Mouse (Mus musculus) adipocyte (in vitro differentiated cells): ENCODE data around the gene Gm20683.

ENCODE experiments used
- DNase-seq: peaks from one replicate; pipeline ENCODE4 v3.0.0-alpha.2; 2016; ENCODE audit warnings: low spot score

Gene Gm20683

DNA sequence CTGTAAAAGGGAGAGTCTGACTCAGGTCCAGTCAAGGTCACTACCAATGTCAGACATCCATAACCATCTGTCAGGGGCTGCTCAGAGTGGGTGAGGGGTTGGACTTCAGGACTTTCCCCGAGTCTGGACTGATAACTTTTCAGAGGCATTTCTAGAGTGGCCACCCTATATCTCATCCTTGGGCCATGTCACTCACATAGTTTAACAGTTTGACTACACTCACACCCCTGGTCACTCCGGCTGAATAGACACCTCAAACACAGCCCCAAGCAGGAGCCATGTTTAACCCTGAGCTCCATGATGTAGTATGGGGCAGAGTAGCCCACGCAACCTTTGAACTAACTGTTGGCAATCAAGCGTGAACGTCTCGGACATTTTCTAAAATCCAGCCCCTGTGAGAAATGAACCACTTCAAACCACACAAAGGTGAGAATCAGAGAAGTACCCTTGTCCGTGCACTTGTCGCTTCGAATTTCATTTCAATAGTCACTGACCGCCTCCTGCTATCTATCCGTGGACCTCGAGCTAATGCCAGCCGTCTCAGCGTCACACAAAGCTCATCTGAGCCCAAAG is 32.7 kb upstream of the Gm20683 start:
- no peak for DNase-seq

DNA sequence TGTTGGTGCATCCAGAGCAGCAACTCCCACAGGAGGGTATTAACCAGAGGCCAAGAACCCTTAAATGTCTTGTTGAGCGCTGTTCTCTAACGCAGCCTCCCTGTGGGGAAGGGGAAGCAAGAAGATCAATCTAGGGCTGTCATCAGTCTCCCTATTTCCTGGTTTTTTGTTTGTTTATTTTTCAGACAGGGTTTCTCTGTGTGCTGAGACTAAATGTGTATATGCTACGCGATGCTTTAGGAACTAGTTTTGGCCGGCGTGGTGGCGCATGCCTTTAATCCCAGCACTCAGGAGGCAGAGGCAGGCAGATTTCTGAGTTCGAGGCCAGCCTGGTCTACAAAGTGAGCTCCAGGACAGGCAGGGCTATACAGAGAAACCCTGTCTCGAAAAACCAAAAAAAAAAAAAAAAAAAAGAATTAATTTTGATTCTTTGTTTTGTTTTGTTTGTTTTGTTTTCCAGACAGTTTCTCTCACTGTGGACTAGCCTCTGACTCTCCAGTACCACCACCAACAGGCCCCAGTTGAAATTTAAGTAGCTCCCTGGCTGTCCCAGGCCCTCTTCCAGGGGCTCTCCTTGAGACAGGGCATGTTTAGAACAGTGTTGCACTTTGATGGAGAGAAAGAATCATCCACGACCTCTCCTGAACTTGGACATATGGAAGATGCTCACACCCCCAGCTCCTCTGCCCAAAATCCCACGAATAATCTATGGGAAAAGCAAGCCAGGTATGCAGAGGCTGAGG is 32.0 kb upstream of the Gm20683 start:
- no peak for DNase-seq

DNA sequence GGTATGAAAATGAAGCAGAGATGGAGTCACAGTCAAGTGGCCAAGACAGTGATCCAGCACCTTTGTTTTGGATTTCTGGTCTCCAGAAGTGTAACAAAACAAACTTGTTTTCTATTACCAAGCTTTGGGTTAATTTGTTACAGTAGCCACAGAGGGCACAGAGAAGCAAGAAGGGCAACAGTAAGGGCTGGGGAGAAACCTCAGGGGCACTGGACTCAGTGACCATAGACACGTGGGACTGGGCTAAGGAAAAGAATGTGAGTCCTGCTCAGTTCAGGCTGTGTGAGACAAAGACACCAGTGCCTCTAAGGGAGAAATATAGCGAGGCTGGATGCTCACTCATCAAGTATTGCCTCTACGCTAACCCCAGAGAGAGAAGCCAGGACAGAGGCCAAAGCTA is 31.1 kb upstream of the Gm20683 start:
- DNase-seq = no peak

DNA sequence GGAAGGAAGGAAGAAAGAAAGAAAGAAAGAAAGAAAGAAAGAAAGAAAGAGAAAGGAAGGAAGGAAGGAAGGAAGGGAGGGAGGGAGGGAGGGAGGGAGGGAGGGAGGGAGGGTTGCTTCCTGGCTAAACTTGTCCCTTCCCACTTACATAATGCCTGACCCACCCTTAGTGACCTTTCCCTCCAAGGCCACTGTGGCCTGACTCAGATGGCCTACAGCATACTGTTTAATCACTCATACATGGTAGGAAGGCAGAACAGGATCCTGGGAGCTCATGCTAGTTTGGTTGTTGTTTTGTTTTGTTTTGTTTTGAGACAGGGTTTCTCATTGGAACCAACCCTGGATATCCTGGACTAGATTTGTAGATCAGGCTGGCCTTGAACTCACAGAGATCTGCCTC is 30.0 kb upstream of the Gm20683 start:
- DNase-seq = peak; percentile 59

DNA sequence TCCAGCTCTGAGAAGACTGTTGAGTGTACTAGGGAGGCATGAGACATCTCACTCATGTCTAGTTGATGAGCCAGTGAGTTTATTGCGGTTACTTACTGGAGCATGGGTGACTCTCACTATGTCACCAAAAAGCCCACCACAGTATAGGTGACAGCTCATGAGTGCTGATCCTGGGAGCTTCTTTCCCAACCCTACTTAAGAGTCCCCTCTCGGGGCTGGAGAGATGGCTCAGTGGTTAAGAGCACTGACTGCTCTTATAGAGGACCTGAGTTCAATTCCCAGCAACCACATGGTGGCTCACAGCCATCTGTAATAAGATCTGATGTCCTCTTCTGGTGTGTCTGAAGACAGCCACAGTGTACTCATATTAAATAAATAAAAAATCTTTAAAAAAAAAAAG is 28.4 kb upstream of the Gm20683 start:
- no peak for DNase-seq

DNA sequence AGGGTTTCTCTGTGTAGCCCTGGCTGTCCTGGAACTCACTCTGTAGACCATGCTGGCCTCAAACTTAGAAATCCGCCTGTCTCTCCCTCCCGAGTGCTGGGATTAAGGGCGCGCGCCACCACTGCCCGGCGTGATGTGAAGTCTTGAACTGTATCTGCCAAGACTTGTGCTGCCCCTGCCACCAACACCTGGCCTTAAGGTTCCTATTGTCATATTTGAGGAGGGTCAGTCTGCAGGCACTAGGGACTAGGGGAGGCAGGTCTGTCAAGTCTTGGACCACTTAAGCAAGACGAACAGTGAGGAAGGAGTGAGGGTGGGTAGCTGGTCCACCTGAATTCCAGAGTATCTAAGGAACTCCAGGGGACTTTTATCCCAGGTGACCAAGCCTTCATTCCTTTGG is 27.9 kb upstream of the Gm20683 start:
- no peak for DNase-seq

DNA sequence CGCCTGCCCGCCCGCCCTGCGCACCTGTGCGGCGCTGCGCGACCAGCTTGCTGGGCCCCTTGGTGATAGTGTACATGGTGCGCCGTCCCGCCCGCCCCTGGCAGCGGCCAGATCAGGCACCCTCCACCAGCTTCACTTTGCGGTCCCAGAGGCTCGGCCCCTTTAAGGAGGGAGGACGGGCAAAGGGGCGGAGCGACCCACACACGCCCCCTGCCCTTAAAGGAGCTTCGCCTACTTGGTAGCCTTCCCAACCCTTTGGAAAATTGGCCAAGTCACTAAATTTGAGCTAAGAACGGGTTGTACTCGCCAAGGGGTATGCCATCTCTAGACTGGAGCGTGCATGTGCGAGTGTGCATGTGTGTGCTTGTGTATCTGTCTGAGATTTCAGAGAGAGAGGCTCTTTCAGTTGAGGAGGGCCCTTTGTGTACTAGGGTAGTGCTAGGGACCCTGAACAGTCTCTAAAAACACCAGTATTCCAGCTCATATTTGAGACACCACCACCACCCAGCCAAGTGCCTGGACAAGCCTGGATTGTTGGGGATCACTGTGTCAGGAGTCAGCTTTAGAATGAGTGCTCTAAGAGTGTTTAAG is 27.1 kb upstream of the Gm20683 start, which contains the start of gene Mcrip2:
Mcrip2 (minus strand) TSS at position 164 of the 591 bp plus-strand sequence.
- DNase-seq = peak; percentile 98

DNA sequence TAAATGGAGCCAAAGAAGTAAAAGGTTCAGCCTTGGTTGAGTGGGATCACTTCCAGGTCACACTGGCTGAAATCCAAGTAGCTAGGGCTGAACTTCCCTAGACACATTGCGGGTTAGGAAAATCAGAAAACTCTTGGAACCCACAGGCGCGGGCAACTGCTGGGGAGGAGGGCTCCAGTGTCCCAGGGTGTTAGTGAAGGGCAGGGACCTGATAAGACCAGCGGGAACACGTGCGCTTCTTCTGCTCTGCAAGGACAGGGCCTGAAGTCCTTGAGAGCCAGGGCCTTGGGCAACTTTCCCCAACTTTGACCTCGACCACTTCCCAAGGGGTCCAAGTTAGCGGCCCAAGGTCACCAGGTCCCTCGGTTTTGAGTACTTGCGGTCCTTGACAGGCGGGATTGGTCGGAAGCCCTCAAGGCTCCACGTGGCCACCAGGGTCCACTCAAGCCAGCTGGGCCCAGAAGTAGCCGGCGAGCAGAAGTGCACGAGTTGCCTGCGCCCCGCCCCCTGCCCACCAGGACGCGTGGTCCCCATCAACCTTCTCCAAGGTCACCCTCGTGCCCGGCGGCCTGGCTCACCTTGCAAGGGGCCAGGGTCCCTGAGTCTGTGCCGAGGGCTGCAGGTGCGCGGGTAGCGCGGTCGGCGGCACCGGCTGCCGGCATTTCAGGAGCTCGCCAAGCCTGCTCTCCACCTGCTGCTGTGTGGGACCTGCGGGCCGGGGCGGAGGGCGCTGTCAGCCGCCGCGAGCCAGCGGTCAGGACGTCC is 26.5 kb upstream of the Gm20683 start:
- peak; percentile 95 for DNase-seq

DNA sequence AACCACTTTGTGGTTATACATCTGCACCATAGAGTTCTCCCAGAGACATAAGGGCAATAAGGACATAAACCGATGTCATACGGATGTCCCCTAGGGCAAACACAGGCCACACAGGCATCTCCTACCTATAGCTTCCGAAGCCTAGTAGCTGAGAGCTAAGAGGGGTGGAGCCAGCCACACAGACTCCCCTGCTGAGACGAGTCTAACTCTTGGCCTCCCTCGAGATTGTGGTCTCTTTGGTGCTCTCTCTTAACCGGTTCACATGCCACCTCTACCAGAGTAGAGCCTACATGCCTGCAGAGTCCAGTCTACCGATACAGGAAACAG is 25.9 kb upstream of the Gm20683 start:
- no peak for DNase-seq

DNA sequence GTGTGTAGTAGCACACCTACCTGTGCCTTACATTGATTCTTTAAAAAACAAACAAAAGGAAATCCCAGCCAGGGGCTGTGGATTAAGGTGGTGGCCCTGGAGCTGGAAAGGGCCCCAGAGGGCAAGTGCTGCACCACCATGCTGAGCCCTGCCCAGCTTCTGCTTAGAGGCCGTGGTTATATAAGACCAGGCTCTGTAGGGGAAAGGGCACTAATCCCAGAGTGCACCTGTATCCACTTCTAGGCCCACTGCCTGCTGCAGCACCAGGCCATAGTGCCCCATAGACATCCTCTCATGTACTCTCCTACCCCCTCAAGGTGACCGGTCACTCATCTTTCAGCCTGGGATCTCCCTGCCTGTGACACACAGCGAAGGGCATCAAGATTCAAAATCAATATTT is 24.6 kb upstream of the Gm20683 start:
- DNase-seq = peak; percentile 48

DNA sequence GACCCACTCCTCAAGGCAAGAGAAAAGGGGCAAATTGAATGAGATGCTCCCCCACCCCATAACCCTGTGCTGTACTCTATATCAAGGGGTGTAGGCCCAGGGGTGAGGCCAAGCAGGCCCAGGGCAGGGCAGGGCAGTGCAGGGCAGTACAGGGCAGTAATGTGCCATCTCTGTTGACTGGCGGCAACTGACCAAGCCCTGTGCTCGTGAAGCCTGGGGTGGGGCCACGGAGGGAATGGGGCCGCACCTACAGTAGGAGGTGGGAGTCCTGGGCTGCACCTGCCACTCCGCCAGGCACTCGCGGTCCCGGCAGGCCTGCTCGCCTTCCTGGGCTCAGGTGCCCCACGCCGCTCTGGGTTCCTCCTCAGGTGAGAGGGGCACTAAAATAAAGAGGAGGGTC is 23.7 kb upstream of the Gm20683 start:
- DNase-seq = no peak

DNA sequence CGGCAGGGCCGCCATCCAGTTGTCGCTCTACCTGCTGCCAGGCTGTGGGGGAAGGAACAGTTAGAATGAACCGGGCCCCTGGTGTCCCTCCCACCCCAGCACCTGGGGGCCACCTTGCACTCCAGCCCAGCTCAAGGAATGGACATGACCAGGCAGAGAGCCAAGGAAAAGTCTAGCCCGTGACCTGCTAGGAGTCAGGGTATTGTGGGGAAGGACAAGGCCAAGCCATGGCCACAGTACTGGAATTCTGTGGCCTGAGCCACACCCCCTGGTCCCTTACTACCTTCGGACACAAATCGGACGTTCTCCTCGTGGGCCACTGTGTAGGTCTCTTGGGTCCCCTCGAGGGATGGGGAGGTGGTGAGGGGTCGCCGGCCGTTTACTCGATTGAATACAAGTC is 22.7 kb upstream of the Gm20683 start:
- DNase-seq = no peak

DNA sequence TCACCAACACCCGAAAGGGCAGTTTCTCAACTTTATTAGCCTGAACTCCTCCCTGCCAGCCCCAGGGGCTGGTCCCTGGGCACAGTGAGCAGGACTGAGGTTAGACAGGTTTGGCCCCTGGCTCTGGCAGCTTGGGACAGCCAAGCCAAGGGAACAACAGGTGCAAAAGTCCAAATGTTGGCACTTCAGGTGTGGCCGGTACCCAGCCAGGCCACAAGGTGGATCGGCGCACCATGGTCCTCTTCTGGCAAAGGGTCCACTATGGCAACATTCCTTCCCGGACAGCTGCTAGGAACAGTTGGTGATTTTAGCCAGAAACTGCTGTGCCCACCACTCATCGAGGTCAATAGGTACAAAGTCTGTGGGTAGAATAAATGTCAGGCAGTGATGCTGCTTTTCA is 22.1 kb upstream of the Gm20683 start:
- no peak for DNase-seq

DNA sequence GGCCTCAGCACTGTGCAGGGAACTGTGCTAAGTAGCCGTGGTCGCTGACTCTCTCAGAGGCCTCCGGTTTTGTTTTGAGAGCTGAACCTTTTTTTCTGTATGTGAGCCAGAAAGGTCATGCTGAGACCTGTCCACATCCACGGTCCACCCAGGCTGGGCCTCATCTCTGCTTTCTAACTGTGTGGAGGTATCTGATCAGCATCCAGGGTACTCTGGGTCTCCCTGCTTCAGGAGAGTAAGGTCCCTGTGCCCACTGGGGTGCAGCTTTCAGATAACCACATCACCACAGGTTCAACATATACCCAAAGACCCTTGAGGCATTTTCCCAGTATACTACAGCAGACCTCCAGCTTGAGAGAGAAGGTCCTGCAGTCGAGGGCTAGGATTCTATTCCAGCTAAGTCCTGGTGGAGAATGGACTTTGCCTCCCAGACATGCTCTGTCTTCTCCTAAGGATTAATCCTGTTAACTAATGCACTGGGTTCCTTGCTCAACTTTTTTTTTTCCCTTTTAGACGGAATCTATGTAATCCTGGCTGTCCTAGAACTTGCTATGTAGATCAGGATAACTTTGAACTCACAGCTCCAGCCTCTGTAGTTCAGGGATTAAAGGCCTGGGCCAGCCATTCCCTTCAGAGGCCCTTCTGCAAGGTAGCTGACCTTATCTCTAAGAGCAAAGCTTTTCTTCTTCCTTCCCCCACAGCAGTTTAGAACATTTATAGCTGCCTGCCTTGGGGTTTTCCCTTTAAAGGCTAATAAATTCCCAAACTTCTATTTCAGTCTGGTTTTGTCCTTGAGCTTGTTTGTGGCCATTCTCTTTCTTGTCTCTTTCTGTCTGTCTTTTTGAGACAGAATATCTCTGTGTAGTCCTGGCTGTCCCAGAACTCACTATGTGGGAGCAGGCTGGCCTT is 20.4 kb upstream of the Gm20683 start:
- DNase-seq = no peak

DNA sequence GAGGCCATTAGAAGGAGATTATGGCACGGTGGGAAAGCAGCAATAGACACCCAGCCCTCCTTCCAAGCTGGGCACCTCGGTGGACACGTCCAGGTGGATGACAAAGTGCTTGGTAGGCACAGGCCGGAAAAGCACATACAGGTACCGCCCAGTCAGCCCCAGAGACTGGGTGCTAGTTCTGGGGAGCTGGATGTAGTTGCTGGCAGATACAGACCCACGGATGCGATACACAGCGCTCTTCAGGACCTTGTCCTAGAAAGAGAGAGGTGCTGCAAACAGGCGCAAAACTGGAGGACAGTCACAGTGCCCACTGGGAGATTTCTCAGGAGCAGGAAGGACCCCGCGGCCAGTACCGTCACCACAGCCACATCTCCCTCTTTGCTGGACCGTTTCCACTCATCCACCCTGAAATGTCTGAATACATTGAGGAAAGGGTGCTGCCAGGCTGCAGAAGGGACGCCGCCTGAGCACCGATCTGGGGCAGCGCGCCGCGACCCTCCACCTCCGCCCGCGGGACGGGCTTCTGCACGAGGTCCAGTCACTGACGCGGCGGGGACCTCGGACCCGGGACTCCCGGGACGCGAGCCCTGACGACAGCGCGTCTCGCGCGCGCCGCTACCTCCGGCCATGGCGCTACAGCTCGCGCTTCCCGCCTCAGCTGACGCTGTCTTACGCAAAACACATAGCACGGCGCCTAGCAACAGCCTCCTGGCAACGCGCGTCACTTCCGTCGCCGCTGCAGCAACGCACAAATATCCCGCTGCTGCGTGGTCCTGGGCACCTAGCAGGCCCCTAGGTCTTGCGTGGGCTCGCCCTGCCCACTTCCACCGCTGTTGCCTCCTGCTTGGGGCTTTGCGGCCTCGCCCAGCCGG is 19.5 kb upstream of the Gm20683 start, which contains the start of gene Wdr90:
Wdr90 (minus strand) TSS at position 670 of the 872 bp plus-strand sequence.
- peak; percentile 87 for DNase-seq

DNA sequence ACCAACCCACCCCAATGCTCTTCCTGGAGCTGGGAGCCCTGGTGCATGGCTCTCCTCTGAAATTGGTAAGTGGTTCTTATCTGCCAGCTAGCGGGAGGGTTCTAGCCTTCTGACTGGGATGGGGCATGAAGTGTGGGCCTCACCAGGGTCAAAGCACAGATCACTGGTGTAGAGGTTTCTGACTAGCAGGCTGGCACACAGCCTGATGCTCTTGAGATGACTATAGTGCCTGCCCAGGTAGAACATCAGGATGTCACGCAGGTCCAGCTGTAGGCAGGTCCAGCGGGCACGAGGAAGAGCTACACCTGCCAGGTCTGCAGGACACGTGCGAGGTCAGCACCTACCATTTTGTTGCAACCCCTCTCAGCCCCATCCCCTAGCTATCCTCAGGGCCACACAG is 18.7 kb upstream of the Gm20683 start:
- DNase-seq = no peak

DNA sequence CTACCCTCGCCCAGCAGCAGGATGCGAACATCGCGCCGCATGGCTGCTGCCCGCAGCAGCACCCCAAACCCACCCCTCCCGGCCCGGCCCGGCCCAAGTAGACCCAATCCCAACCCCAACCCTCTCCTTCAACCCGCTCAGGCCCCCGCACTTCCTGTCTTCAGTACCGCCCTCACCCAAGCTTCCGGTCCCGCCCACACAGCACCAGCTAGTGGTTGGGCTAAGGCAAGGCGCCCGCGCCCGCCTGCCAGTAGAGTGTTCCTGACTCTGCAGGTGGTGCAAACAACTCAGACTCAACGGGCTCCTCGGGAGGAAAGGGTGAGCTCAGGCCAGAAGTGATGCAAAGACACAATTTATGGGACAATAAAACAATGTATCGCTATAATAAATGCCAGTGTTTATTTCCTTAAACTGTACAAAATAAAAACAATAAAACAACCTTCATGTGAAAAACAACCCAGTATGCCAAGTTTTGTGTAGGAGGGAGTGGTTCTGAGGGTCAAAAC is 2.9 kb upstream of the Gm20683 start, which contains the start of gene Rhot2:
Rhot2 (minus strand) TSS at position 456 of the 506 bp plus-strand sequence.
- peak; percentile 98 for DNase-seq

DNA sequence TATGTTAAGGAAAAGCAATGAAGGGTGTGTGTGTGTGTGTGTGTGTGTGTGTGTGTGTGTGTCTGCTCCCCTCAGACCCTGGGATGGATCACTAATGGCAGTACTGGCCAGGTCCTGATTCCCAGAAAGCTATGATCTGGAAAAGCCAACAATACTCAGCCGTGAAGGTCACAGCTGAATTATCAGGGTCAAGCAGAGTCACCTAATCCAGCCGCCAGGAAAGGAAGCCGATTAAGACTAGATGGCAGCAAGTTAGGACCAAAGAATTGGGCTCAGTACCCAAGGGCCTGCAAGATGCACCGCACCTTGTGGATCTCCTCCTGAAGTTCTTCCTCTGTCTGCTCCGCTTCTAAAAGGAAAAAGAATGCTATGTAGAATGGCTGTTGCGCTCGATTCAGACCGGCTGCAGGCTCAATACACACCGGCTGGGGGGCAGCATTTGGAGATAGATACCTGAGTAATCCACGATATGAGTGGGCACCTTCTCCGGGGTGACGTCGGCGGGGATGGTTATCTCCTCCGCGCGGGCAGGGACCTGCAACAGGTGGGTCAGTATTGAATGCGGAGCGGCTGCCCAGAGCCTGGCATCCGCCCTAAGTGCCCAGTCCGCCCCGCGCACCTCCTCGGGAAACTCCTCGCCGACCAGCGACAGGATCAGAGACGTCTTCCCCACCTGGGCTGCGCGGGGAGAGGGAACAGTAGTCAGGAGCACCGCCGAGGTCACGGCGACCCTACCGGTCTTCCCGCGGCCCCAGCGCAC is 2.3 kb upstream of the Gm20683 start:
- DNase-seq = no peak

DNA sequence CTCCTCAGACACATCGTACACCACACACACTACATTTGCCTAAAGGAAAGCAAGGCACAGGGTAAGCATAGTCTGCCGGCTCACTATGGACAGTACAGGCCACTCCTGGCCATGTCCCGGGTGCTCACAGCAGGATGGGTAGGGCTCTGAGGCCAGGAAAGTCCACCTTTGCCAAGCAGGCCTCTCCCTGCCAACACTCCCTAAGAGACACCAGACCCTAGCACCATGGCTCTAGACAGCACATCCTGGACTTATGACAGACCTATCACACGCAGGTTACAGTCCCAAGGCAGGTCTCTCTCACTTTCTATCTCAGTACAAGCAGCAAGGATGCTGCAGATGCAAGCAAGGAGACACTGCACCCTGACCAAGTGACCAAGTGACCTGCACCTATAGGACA is 1.6 kb upstream of the Gm20683 start:
- no peak for DNase-seq

DNA sequence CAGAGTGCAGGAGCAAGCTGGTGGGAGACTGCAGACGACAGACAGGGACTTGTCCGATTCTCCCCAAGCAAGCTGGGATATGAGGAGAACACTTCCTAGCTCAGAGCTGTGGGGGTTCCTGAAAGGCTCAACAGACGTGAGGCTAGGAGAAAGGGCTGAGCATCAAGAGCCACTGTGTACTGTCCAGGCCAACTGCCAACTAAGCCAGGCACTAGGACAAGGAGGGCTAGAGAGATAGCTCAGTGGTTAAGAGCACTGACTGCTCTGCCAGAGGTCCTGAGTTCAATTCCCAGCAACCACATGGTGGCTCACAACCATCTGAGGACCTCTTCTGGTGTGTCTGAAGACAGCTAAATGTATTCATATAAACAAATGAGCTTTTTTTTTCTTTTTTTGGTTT is 946 bp upstream of the Gm20683 start:
- peak; percentile 63 for DNase-seq
